Mouse (Mus musculus) NIH3T3 (cell line): ENCODE measurements at regions not wholly inside any gene's neighbourhood (a gene's known extent, or its start where the extent isn't known, plus 50 kb on each side); places are given as distances from the start of the nearest gene placed in this dataset.
"Not testable (repeated sequence)": the region's sequence is repeated elsewhere in the genome, so short reads cannot be mapped to it uniquely, and the experiment has no call there.

Experiments used
- DNase-seq: peaks from one replicate; pipeline ENCODE4 v3.0.0-alpha.2; 2012; ENCODE audit warnings: low read depth

GRCm38 (mm10) chr13:65934376-65935071, 184.8 kb upstream of the Gm10324 start:
- DNase-seq, result not testable (repeated sequence)

GRCm38 (mm10) chr13:65950250-65950649, 169.1 kb upstream of the Gm10324 start:
- not testable (repeated sequence) for DNase-seq

DNA sequence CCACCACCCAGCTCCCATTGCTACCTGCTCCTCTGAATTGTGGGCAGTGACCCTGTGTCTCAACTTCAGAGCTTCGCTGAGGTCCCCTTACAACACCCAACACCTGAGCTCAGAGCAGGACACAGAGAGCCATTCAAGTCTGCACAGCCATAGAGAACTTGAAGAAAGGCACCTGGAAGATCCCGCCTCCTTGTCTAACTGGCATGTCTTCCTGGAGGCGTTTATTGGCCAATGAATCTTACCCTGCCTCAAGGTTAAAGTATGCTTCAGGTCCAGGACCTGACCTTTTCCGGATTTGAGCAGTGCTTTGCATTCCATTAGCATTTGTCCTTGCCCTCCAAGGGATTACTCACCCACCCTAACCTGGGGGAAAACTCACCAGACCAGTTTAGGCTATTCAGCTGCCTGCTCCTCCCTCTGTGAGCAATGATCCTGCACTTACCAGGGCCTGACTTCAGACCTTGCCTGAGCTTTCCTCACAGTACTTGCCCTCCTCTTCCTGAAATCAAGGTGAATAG, 128.4 kb upstream of the Gm10324 start:
- not testable (repeated sequence) for DNase-seq

- DNase-seq, result peak; percentile 2
These were observed 111.8 kb upstream of the Gm10324 start for GRCm38 (mm10) chr13:66007505-66007904.

- not testable (repeated sequence) for DNase-seq
These were observed 87.4 kb upstream of the Gm10324 start for GRCm38 (mm10) chr13:66031942-66032341.

DNA sequence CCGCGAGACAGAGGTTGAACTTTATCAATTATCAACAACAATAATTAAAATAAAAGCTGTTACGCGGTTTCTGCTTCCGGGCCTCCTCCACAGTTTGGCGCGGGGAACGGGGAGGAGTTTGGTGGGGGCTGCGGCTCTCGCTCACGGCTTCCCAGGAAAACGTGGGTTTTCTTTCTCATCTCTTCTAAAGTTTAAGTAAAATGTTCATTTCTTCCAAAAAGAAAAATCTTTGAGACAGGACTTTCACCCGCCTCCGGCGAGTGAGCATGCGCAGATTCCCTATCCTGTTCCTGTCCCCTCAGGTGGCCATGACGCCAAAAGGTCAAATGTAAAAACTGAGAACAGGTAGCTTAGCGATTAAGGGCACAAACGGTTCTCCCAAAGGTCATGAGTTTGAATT, 56.7 kb upstream of the Gm10324 start:
- DNase-seq, result peak; percentile 5

- DNase-seq, result not testable (repeated sequence)
These were observed 56.0 kb upstream of the Gm10324 start for GRCm38 (mm10) chr13:66063388-66063787.
